Mouse (Mus musculus): Measurements from ENCODE around the gene Vwa8. TPM values are rescaled to one million over a fixed set of nuclear protein-coding genes. Genes with fewer than 3 reads are reported as not detected.

The Vwa8 gene
- polyA plus RNA-seq, 1 experiment from 2014 or later = 8.0 TPM

DNA sequence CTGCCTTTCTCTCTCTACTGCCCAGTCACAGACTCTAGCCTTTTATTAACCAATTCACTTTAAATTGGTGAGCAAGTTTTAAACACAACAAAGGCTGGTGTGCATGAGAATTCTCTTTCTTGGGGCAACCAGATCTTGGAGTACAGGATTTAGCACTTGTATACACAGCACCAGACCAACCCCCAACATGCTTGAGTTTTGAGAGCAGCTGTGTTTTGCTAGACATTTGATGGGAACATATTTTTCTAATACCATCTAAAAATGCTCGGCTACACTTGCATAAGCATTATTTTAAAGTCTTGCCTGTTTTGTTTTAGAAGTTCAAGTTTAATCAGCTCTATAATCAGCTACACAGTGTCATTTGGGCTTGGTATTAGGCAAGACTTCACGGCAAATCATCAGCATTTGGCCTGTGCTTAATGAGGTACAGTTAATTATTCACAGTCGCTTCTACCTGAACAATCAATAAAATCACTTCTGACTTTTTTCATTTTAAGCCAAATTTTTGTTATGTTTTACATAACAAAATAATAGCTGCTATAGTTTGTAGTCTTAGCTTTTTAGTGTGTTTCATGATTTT is 180.2 kb downstream of the Vwa8 start:
- no peak overlapping the region for H3K4me2 ChIP-seq (ENCODE audit: low read length)
- no peaks in the 10 kb centered on the region for H3K9me3 ChIP-seq (ENCODE audit: control insufficient read depth, low read length)
- no peak overlapping the region for H3K27ac ChIP-seq (replicated peaks; ENCODE audit: low read depth, low read length)
- 90% methylated on average over 3 of the region's 3 CpGs for WGBS
- H3K4me1 ChIP-seq (ENCODE audit: control insufficient read depth, insufficient read depth, low read length) = no peaks in the 10 kb centered on the region
- H3K36me3 ChIP-seq (ENCODE audit: control insufficient read depth, insufficient read depth, low read length) = no peaks in the 10 kb centered on the region
- H3K9ac ChIP-seq (replicated peaks; ENCODE audit: low read length) = no peak overlapping the region
- no peak for DNase-seq
- no peak overlapping the region for H3K4me3 ChIP-seq (replicated peaks; ENCODE audit: low read depth, low read length)
- ATAC-seq (ENCODE audit: low FRiP score, low TSS enrichment) = no peak
- H3K27me3 ChIP-seq (ENCODE audit: control insufficient read depth, insufficient read depth, low read length) = no peaks in the 10 kb centered on the region

- no peak overlapping the region for H3K4me3 ChIP-seq (replicated peaks; ENCODE audit: low read depth, low read length)
- no peak overlapping the region for H3K9ac ChIP-seq (replicated peaks; ENCODE audit: low read length)
- DNase-seq (no peak), ATAC-seq (ENCODE audit: low FRiP score, low TSS enrichment) (no peak)
- no peaks in the 10 kb centered on the region for H3K27me3 ChIP-seq (ENCODE audit: control insufficient read depth, insufficient read depth, low read length)
- no peaks in the 10 kb centered on the region for H3K9me3 ChIP-seq (ENCODE audit: control insufficient read depth, low read length)
- no peak overlapping the region for H3K4me2 ChIP-seq (ENCODE audit: low read length)
- WGBS = 91% methylated on average over 3 of the region's 3 CpGs
- no peaks in the 10 kb centered on the region for H3K36me3 ChIP-seq (ENCODE audit: control insufficient read depth, insufficient read depth, low read length)
- no peak overlapping the region for H3K27ac ChIP-seq (replicated peaks; ENCODE audit: low read depth, low read length)
- no peaks in the 10 kb centered on the region for H3K4me1 ChIP-seq (ENCODE audit: control insufficient read depth, insufficient read depth, low read length)
Observed at GRCm38 (mm10) chr14:79030715-79031114, 181.9 kb downstream of the Vwa8 start.

DNA sequence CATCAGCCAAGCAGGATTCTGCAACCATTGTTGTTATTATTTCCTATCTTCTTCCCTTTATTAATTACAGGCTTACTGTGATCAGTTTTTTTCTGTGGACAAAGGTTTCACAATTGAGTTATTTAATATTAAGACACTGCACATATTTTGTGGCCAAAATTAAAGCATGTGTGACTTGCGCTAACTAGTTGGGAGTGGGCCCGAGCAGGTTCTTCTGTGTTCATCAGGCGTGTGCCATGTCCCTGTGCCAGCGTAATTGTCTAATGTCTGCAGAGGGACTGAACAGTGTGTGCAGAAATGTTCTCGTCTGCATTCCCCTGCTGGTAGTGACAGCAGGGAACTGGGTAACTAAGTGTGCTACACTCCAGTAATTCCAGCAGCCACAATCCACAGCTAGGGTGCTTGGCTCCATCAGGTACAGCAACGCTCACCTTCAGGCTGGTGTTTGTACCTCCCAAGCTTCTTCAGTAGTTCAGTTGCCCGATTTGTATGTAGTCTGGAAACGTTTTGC is 182.4 kb downstream of the Vwa8 start:
- no peak for DNase-seq
- no peak overlapping the region for H3K9ac ChIP-seq (replicated peaks; ENCODE audit: low read length)
- no peaks in the 10 kb centered on the region for H3K36me3 ChIP-seq (ENCODE audit: control insufficient read depth, insufficient read depth, low read length)
- H3K4me3 ChIP-seq (replicated peaks; ENCODE audit: low read depth, low read length) = no peak overlapping the region
- no peak overlapping the region for H3K4me2 ChIP-seq (ENCODE audit: low read length)
- no peaks in the 10 kb centered on the region for H3K27me3 ChIP-seq (ENCODE audit: control insufficient read depth, insufficient read depth, low read length)
- no peak for ATAC-seq (ENCODE audit: low FRiP score, low TSS enrichment)
- WGBS = 86% methylated on average over 8 of the region's 8 CpGs
- no peaks in the 10 kb centered on the region for H3K9me3 ChIP-seq (ENCODE audit: control insufficient read depth, low read length)
- no peak overlapping the region for H3K27ac ChIP-seq (replicated peaks; ENCODE audit: low read depth, low read length)
- no peaks in the 10 kb centered on the region for H3K4me1 ChIP-seq (ENCODE audit: control insufficient read depth, insufficient read depth, low read length)

- Histone ChIP-seq H3K4me1 (ENCODE audit: control insufficient read depth, insufficient read depth, low read length) (no peaks in the 10 kb centered on the region), H3K9me3 (ENCODE audit: control insufficient read depth, low read length) (no peaks in the 10 kb centered on the region), H3K27me3 (ENCODE audit: control insufficient read depth, insufficient read depth, low read length) (no peaks in the 10 kb centered on the region), H3K4me2 (ENCODE audit: low read length) (no peak overlapping the region), H3K4me3 (replicated peaks; ENCODE audit: low read depth, low read length) (no peak overlapping the region), H3K9ac (replicated peaks; ENCODE audit: low read length) (no peak overlapping the region), H3K36me3 (ENCODE audit: control insufficient read depth, insufficient read depth, low read length) (no peaks in the 10 kb centered on the region), H3K27ac (replicated peaks; ENCODE audit: low read depth, low read length) (no peak overlapping the region)
- ATAC-seq (ENCODE audit: low FRiP score, low TSS enrichment) (no peak), DNase-seq (no peak)
- 65% methylated on average over 6 of the region's 6 CpGs for WGBS
Observed at GRCm38 (mm10) chr14:79033396-79033795, 184.5 kb downstream of the Vwa8 start.

DNA sequence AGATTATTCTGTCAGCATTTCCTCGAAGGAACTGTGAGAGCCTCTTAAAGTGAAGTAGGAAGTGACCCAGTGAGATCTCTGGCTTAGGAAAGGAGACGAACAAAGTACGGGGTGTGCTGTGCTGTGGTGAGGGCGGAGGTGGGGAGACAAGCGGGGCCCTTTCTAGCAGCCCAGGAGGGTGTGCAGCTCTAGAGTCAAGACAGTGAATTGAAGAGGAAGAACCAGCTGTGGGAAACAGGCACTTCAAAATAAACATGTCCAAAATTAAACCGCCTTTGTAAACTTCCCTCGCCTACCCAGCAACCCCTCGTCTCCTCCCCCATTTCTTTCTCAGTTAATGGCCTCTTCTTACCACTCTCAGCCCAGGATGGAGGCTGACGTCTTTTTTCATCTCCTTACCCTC is 185.7 kb downstream of the Vwa8 start:
- Histone ChIP-seq H3K9me3 (ENCODE audit: control insufficient read depth, low read length) (no peaks in the 10 kb centered on the region), H3K4me1 (ENCODE audit: control insufficient read depth, insufficient read depth, low read length) (no peaks in the 10 kb centered on the region), H3K27ac (replicated peaks; ENCODE audit: low read depth, low read length) (no peak overlapping the region), H3K27me3 (ENCODE audit: control insufficient read depth, insufficient read depth, low read length) (no peaks in the 10 kb centered on the region), H3K4me2 (ENCODE audit: low read length) (no peak overlapping the region), H3K36me3 (ENCODE audit: control insufficient read depth, insufficient read depth, low read length) (0 out of 2 replicates have a peak, but pooled peaks cover 2% of the 10 kb centered on the region), H3K9ac (replicated peaks; ENCODE audit: low read length) (no peak overlapping the region), H3K4me3 (replicated peaks; ENCODE audit: low read depth, low read length) (no peak overlapping the region)
- DNase-seq (no peak), ATAC-seq (ENCODE audit: low FRiP score, low TSS enrichment) (no peak)
- WGBS = 75% methylated on average over 9 of the region's 9 CpGs

DNA sequence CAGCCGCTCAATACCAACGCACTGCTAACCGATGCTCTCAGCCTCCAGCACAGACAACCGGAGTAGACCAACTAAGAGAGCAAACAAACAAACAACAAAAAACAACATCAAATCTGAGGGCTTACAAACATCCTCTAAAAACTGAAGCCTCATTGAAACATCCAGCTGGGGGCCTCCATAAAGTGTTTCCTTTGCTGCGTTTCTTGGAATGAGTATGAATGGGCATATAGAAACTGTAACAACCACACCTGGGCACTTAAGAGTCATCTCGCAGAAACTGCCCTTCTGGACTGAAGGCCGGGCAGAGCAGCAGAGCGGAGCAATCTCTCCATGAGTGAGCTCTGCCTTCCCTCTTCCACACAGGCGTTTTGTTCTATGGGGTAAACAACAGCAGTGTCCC is 186.7 kb downstream of the Vwa8 start:
- WGBS = 82% methylated on average over 9 of the region's 9 CpGs
- no peak overlapping the region for H3K27ac ChIP-seq (replicated peaks; ENCODE audit: low read depth, low read length)
- no peaks in the 10 kb centered on the region for H3K27me3 ChIP-seq (ENCODE audit: control insufficient read depth, insufficient read depth, low read length)
- no peaks in the 10 kb centered on the region for H3K4me1 ChIP-seq (ENCODE audit: control insufficient read depth, insufficient read depth, low read length)
- ATAC-seq (ENCODE audit: low FRiP score, low TSS enrichment) = no peak
- 0 out of 2 replicates have a peak, but pooled peaks cover 2% of the 10 kb centered on the region for H3K36me3 ChIP-seq (ENCODE audit: control insufficient read depth, insufficient read depth, low read length)
- no peak overlapping the region for H3K9ac ChIP-seq (replicated peaks; ENCODE audit: low read length)
- no peak for DNase-seq
- no peak overlapping the region for H3K4me2 ChIP-seq (ENCODE audit: low read length)
- no peaks in the 10 kb centered on the region for H3K9me3 ChIP-seq (ENCODE audit: control insufficient read depth, low read length)
- H3K4me3 ChIP-seq (replicated peaks; ENCODE audit: low read depth, low read length) = no peak overlapping the region

DNA sequence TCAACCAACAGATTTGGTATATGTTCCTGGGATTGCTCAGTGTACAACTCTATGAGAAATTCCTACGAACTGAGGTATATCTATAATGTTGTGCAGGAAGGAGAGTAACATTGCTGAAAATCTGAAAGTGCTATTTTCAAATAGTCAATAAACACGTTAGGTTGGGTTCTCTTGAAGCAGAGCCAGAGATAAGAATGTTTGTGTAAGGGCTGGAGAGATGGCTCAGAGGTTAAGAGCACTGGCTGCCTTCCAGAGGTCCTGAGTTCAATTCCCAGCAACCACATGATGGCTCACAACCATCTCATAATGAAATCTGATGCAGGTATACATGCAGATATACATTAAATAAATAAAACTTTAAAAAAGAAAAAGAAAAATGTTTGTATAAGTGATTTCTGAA is 198.3 kb downstream of the Vwa8 start:
- WGBS = 86% methylated on average over 2 of the region's 2 CpGs

GRCm38 (mm10) chr14:79047956-79048355 is 199.1 kb downstream of the Vwa8 start:
- no peak overlapping the region for H3K27ac ChIP-seq (replicated peaks; ENCODE audit: low read depth, low read length)
- H3K9ac ChIP-seq (replicated peaks; ENCODE audit: low read length) = no peak overlapping the region
- DNase-seq (no peak), ATAC-seq (ENCODE audit: low FRiP score, low TSS enrichment) (no peak)
- H3K4me1 ChIP-seq (ENCODE audit: control insufficient read depth, insufficient read depth, low read length) = no peaks in the 10 kb centered on the region
- H3K4me3 ChIP-seq (replicated peaks; ENCODE audit: low read depth, low read length) = no peak overlapping the region
- no peaks in the 10 kb centered on the region for H3K36me3 ChIP-seq (ENCODE audit: control insufficient read depth, insufficient read depth, low read length)
- H3K9me3 ChIP-seq (ENCODE audit: control insufficient read depth, low read length) = no peaks in the 10 kb centered on the region
- H3K27me3 ChIP-seq (ENCODE audit: control insufficient read depth, insufficient read depth, low read length) = no peaks in the 10 kb centered on the region
- WGBS = 92% methylated on average over 6 of the region's 6 CpGs
- no peak overlapping the region for H3K4me2 ChIP-seq (ENCODE audit: low read length)

More for the DNA sequence above, 198.3 kb downstream of the Vwa8 start:
- H3K36me3 ChIP-seq (ENCODE audit: control insufficient read depth, insufficient read depth, low read length) = no peaks in the 10 kb centered on the region
- ATAC-seq (ENCODE audit: low FRiP score, low TSS enrichment) = no peak
- no peaks in the 10 kb centered on the region for H3K9me3 ChIP-seq (ENCODE audit: control insufficient read depth, low read length)
- no peak overlapping the region for H3K4me3 ChIP-seq (replicated peaks; ENCODE audit: low read depth, low read length)
- H3K4me1 ChIP-seq (ENCODE audit: control insufficient read depth, insufficient read depth, low read length) = no peaks in the 10 kb centered on the region
- H3K27me3 ChIP-seq (ENCODE audit: control insufficient read depth, insufficient read depth, low read length) = no peaks in the 10 kb centered on the region
- no peak overlapping the region for H3K4me2 ChIP-seq (ENCODE audit: low read length)
- no peak overlapping the region for H3K9ac ChIP-seq (replicated peaks; ENCODE audit: low read length)
- no peak overlapping the region for H3K27ac ChIP-seq (replicated peaks; ENCODE audit: low read depth, low read length)
- no peak for DNase-seq

GRCm38 (mm10) chr14:79049544-79049943 is 200.7 kb downstream of the Vwa8 start:
- ATAC-seq (ENCODE audit: low FRiP score, low TSS enrichment) (no peak), DNase-seq (no peak)
- Histone ChIP-seq H3K9ac (replicated peaks; ENCODE audit: low read length) (no peak overlapping the region), H3K27me3 (ENCODE audit: control insufficient read depth, insufficient read depth, low read length) (no peaks in the 10 kb centered on the region), H3K36me3 (ENCODE audit: control insufficient read depth, insufficient read depth, low read length) (no peaks in the 10 kb centered on the region), H3K27ac (replicated peaks; ENCODE audit: low read depth, low read length) (no peak overlapping the region), H3K9me3 (ENCODE audit: control insufficient read depth, low read length) (no peaks in the 10 kb centered on the region), H3K4me3 (replicated peaks; ENCODE audit: low read depth, low read length) (no peak overlapping the region), H3K4me1 (ENCODE audit: control insufficient read depth, insufficient read depth, low read length) (no peaks in the 10 kb centered on the region), H3K4me2 (ENCODE audit: low read length) (no peak overlapping the region)
- WGBS = 76% methylated on average over 11 of the region's 11 CpGs

All from midbrain, embryonic 14.5 days (tissue).